ENCODE assay signal across 10 mouse cellular contexts in the genomic region with DNA sequence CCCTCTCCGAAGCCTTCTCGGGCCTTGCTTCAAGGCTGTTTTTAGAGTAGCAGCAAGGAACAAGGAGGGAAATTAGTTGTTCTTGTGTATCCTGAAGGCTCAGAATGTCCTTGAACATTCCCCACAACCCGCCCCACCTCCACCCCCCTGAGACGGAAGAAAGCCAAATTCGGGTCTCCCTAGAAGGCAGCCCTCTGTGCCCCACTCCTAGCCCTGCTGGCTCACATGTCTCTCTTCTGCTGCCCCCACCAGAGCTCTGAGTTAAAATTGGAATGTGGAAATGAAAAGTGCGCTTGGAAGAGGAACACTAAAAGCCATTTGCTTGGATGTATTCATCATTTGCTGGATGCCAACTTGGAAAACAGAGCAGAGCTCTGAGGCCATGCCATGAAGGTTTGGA. TPM values are rescaled to one million over a fixed set of nuclear protein-coding genes. Genes with fewer than 3 reads are reported as not detected.
DNase-seq lines count a peak whose midpoint lies in the region; ATAC-seq lines count a peak whose summit lies in the region.
"Had no signal": no experiment of that assay in that cellular context is flagged by ENCODE, and none has a peak within 500 bp of the region (broad histone marks: within the 10 kb centered on the region; RNA-seq: fewer than 3 reads in every experiment).

No protein-coding gene starts in this region.

- ATAC-seq in hindbrain, embryonic 13.5 days (ENCODE audit: low FRiP score): no peak
- no peak for ATAC-seq in hindbrain, embryonic 16.5 days
- no peak for ATAC-seq in embryonic facial prominence, embryonic 15.5 days (ENCODE audit: insufficient number of reproducible peaks, low FRiP score, low TSS enrichment, low read depth)
- ATAC-seq in midbrain, embryonic 11.5 days (ENCODE audit: low FRiP score): no peak

- H3K27me3 ChIP-seq in hindbrain, embryonic 13.5 days: no peaks in the 10 kb centered on the region
- H3K27me3 ChIP-seq in hindbrain, embryonic 16.5 days (replicated peaks; ENCODE audit: control insufficient read depth, insufficient read depth, low read length): no peaks in the 10 kb centered on the region
- no peaks in the 10 kb centered on the region for H3K27me3 ChIP-seq in embryonic facial prominence, embryonic 15.5 days
- H3K27me3 ChIP-seq in midbrain, embryonic 11.5 days (ENCODE audit: control insufficient read depth, insufficient read depth, low read length): no peaks in the 10 kb centered on the region
- H3K27me3 ChIP-seq: Patski had no signal

- no peak overlapping the region for H3K9ac ChIP-seq in hindbrain, embryonic 13.5 days
- no peak overlapping the region for H3K9ac ChIP-seq in hindbrain, embryonic 16.5 days (ENCODE audit: low read depth, low read length)
- H3K9ac ChIP-seq in embryonic facial prominence, embryonic 15.5 days: no peak overlapping the region
- H3K9ac ChIP-seq in midbrain, embryonic 11.5 days (ENCODE audit: low read length): no peak overlapping the region

- intact Hi-C loops in left cerebral cortex, postnatal 36 days (cut with DNase I): no loop called here

- H3K4me1 ChIP-seq in hindbrain, embryonic 13.5 days (replicated peaks): no peaks in the 10 kb centered on the region
- no peaks in the 10 kb centered on the region for H3K4me1 ChIP-seq in hindbrain, embryonic 16.5 days (ENCODE audit: control insufficient read depth, insufficient read depth, low read depth, low read length)
- H3K4me1 ChIP-seq in embryonic facial prominence, embryonic 15.5 days: 0 out of 2 replicates have a peak, but pooled peaks cover 10% of the 10 kb centered on the region
- peaks cover 7% of the 10 kb centered on the region; the same call in 1 of the 2 replicates for H3K4me1 ChIP-seq in midbrain, embryonic 11.5 days (ENCODE audit: control insufficient read depth, insufficient read depth, low read length)

- no peak overlapping the region for H3K4me3 ChIP-seq in hindbrain, embryonic 13.5 days
- H3K4me3 ChIP-seq in hindbrain, embryonic 16.5 days (ENCODE audit: low read length): no peak overlapping the region
- H3K4me3 ChIP-seq in embryonic facial prominence, embryonic 15.5 days (replicated peaks): no peak overlapping the region
- no peak overlapping the region for H3K4me3 ChIP-seq in midbrain, embryonic 11.5 days (ENCODE audit: low read depth, low read length)

- no peak overlapping the region for H3K4me2 ChIP-seq in hindbrain, embryonic 13.5 days
- no peak overlapping the region for H3K4me2 ChIP-seq in hindbrain, embryonic 16.5 days (ENCODE audit: low read length)
- peak overlapping the region; percentile 22 for H3K4me2 ChIP-seq in embryonic facial prominence, embryonic 15.5 days (replicated peaks)
- no peak overlapping the region for H3K4me2 ChIP-seq in midbrain, embryonic 11.5 days

- peak overlapping the region; percentile 55 for H3K27ac ChIP-seq in hindbrain, embryonic 13.5 days
- no peak overlapping the region for H3K27ac ChIP-seq in hindbrain, embryonic 16.5 days (ENCODE audit: low read depth, low read length)
- peak overlapping the region; percentile 91 for H3K27ac ChIP-seq in embryonic facial prominence, embryonic 15.5 days (replicated peaks)
- peak overlapping the region; percentile 28; the same call in 1 of the 2 replicates for H3K27ac ChIP-seq in midbrain, embryonic 11.5 days (ENCODE audit: low read depth, low read length)

- peak; percentile 19 for DNase-seq in NIH3T3 (ENCODE audit: low read depth)
- DNase-seq in midbrain, embryonic 11.5 days (ENCODE audit: low spot score, missing footprints): peak; percentile 82
- no peak for DNase-seq in thymus, postnatal 4 days
- DNase-seq in frontal cortex, postnatal 14 days (ENCODE audit: low spot score in 2 of 2): no peak
- DNase-seq in left cerebral cortex, postnatal 36 days (ENCODE audit: low spot score in 2 of 2): no peak

- WGBS in hindbrain, embryonic 13.5 days: 51% methylated on average over 6 of the region's 6 CpGs
- WGBS in hindbrain, embryonic 16.5 days: 29% methylated on average over 6 of the region's 6 CpGs
- WGBS in embryonic facial prominence, embryonic 15.5 days: 29% methylated on average over 6 of the region's 6 CpGs
- WGBS in midbrain, embryonic 11.5 days: 27% methylated on average over 6 of the region's 6 CpGs

- H3K36me3 ChIP-seq in hindbrain, embryonic 13.5 days: no peaks in the 10 kb centered on the region
- no peaks in the 10 kb centered on the region for H3K36me3 ChIP-seq in hindbrain, embryonic 16.5 days (ENCODE audit: control insufficient read depth, insufficient read depth, low read length)
- no peaks in the 10 kb centered on the region for H3K36me3 ChIP-seq in embryonic facial prominence, embryonic 15.5 days
- H3K36me3 ChIP-seq in midbrain, embryonic 11.5 days (ENCODE audit: control insufficient read depth, insufficient read depth, low read length): no peaks in the 10 kb centered on the region

- no peaks in the 10 kb centered on the region for H3K9me3 ChIP-seq in hindbrain, embryonic 13.5 days
- H3K9me3 ChIP-seq in hindbrain, embryonic 16.5 days (ENCODE audit: control insufficient read depth, low read length): no peaks in the 10 kb centered on the region
- no peaks in the 10 kb centered on the region for H3K9me3 ChIP-seq in embryonic facial prominence, embryonic 15.5 days (replicated peaks)
- H3K9me3 ChIP-seq in midbrain, embryonic 11.5 days (ENCODE audit: control insufficient read depth, low read length): no peaks in the 10 kb centered on the region

RNA-seq across cellular contexts. Expression of a gene that starts 46.7 kb away (rescaled TPM):
- 587 and 603 TPM in 2 replicates for polyA plus RNA-seq in hindbrain, embryonic 13.5 days (2015; fragmentation: Nextera tagmentation; extraction: Ambion mirVana)
- 618 and 663 TPM in 2 replicates for polyA plus RNA-seq in hindbrain, embryonic 16.5 days (2015; fragmentation: Nextera tagmentation; extraction: Ambion mirVana)
- 292 and 321 TPM in 2 replicates for polyA plus RNA-seq in embryonic facial prominence, embryonic 15.5 days (2015; fragmentation: Nextera tagmentation; extraction: Ambion mirVana)
- polyA plus RNA-seq in midbrain, embryonic 11.5 days (2014; fragmentation: Nextera tagmentation; extraction: Ambion mirVana): 443 and 490 TPM in 2 replicates
- 100 to 1,000 TPM; 279 to 291 TPM for total RNA-seq in left cerebral cortex, postnatal 36 days (2021)

RNA-seq across cellular contexts. Expression of a gene that starts 59.7 kb away (rescaled TPM):
- polyA plus RNA-seq in hindbrain, embryonic 13.5 days (2015; fragmentation: Nextera tagmentation; extraction: Ambion mirVana): not detected in 2 replicates
- polyA plus RNA-seq in hindbrain, embryonic 16.5 days (2015; fragmentation: Nextera tagmentation; extraction: Ambion mirVana): 0.03 and 0.26 TPM in 2 replicates
- polyA plus RNA-seq in embryonic facial prominence, embryonic 15.5 days (2015; fragmentation: Nextera tagmentation; extraction: Ambion mirVana): not detected in 2 replicates
- polyA plus RNA-seq in midbrain, embryonic 11.5 days (2014; fragmentation: Nextera tagmentation; extraction: Ambion mirVana): not detected in 2 replicates
- not detected for total RNA-seq in left cerebral cortex, postnatal 36 days (2021)
- total RNA-seq: neutrophil, adult 5-6 weeks had no signal
- polyA plus RNA-seq: Patski had no signal

Comparison
In these comparisons a context has a peak if more than half of its experiments do, and no peak if none do; other contexts are left out.
1. DNase-seq: peak in NIH3T3 (single experiment) and midbrain, embryonic 11.5 days (single experiment); none in thymus, postnatal 4 days (single experiment), frontal cortex, postnatal 14 days (0 of 2) and left cerebral cortex, postnatal 36 days (0 of 2).